Mouse (Mus musculus) hindbrain, postnatal 0 days (tissue): ENCODE results near the gene Tec. TPM values are rescaled to one million over a fixed set of nuclear protein-coding genes. Genes with fewer than 3 reads are reported as not detected.

Experiments
- ATAC-seq: fragments of 200-750 bp; cut with Nextera tagmentation; 2 replicates; pipeline ENCODE4 v1.8.0; 2017; ENCODE audit warnings: mild to moderate bottlenecking, moderate TSS enrichment, moderate library complexity
- DNase-seq: peaks from one replicate; pipeline ENCODE4 v3.0.0-alpha.2; 2015; ENCODE audit warnings: low spot score
- H3K27ac ChIP-seq: fragments of 300-500 bp; sonication (generic); 2 replicates; pipeline ENCODE4 v1.5.1; 2014; ENCODE audit warnings: mild to moderate bottlenecking
- H3K27me3 ChIP-seq: fragments of 300-500 bp; sonication (generic); 2 replicates; pipeline ENCODE4 v1.6.1; 2014; ENCODE audit warnings: low read length, mixed read lengths; ENCODE audit not compliant: insufficient read depth
- H3K36me3 ChIP-seq: fragments of 300-500 bp; sonication (generic); 2 replicates; pipeline ENCODE4 v1.6.1; 2014; ENCODE audit warnings: low read length, mixed read lengths; ENCODE audit not compliant: insufficient read depth
- H3K4me1 ChIP-seq: fragments of 300-500 bp; sonication (generic); 2 replicates; pipeline ENCODE4 v1.6.1; 2014; ENCODE audit warnings: antibody characterized with exemption, low read length, mixed read lengths; ENCODE audit not compliant: insufficient read depth
- H3K4me2 ChIP-seq: fragments of 300-500 bp; sonication (generic); 2 replicates; pipeline ENCODE4 v1.6.1; 2014; ENCODE audit warnings: low read depth, mild to moderate bottlenecking, low read length, moderate library complexity, mixed read lengths
- H3K4me3 ChIP-seq: fragments of 300-500 bp; sonication (generic); 2 replicates; pipeline ENCODE4 v1.5.1; 2014; ENCODE audit warnings: low read length
- H3K9ac ChIP-seq: fragments of 300-500 bp; sonication (generic); replicated peaks from 2 replicates; pipeline ENCODE4 v1.6.1; 2014; ENCODE audit warnings: mild to moderate bottlenecking, low read length, moderate library complexity, mixed read lengths
- H3K9me3 ChIP-seq: fragments of 300-500 bp; sonication (generic); 2 replicates; pipeline ENCODE4 v1.6.1; 2016; ENCODE audit warnings: low read length, mixed read lengths
- CTCF ChIP-seq: IDR thresholded peaks from 2 replicates; pipeline ENCODE4 v1.5.1; 2016; ENCODE audit warnings: antibody characterized with exemption, control low read depth, low read depth
- WGBS: fragments of 180-500 bp; shearing (Covaris S2); extraction: QIAGEN DNeasy Blood & Tissue Kit; methylation state at CpG from one replicate; pipeline ENCODE4 v1.1.7; 2014; 5-methylcytosine and 5-hydroxymethylcytosine counted together
- polyA plus RNA-seq: library from polyadenylated mRNA; unstranded; fragments of >200 nt; fragmentation: Nextera tagmentation; extraction: Ambion mirVana; gene quantifications from 2 replicates; pipeline ENCODE4 v1.2.1, GENCODE M21; 2015
- total RNA-seq: library from RNA; depleted of rRNA; stranded (reverse); fragments of >200 nt; gene quantifications from 2 replicates; pipeline ENCODE4 v1.2.3, GENCODE M21; 2014

Gene Tec
- total and polyA plus RNA-seq, 2 experiments from 2014 or later, result 3.0 to 3.6 TPM

DNA sequence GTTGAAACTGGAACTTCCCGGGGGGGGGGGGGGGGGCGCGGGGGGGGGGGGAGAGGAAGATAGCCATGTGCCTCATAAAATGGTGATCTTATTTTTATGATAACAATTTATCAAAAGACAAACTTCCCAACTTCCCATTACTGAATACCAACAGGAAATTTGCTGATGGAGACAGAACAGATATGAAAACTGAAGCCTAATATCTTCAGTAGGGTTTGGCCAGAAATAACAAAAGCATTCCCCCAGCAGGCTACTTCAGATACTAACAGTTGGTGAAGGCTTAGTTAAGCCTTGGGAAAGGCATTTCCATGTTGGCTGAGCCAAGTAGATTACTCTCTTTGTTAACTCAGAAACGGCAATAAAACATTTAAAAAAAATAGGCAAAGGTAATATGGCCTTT lies 21.6 kb downstream of the Tec start:
- Histone ChIP-seq H3K4me3 (no peak overlapping the region), H3K4me2 (no peak overlapping the region), H3K36me3 (no peaks in the 10 kb centered on the region), H3K9ac (no peak overlapping the region), H3K9me3 (no peaks in the 10 kb centered on the region), H3K27ac (no peak overlapping the region), H3K4me1 (no peaks in the 10 kb centered on the region), H3K27me3 (no peaks in the 10 kb centered on the region)
- ATAC-seq (no peak), DNase-seq (no peak)
- WGBS, result 48% methylated on average over 1 of the region's 4 CpGs
- TF ChIP-seq CTCF, result no peak

- Histone ChIP-seq H3K9me3 (no peaks in the 10 kb centered on the region), H3K4me1 (no peaks in the 10 kb centered on the region), H3K4me2 (0 out of 2 replicates have a peak overlapping the region, but pooled peaks have one; percentile 18), H3K4me3 (no peak overlapping the region), H3K36me3 (no peaks in the 10 kb centered on the region), H3K27ac (peak overlapping the region; percentile 48; the same call in 1 of the 2 replicates), H3K27me3 (no peaks in the 10 kb centered on the region), H3K9ac (no peak overlapping the region)
- ATAC-seq (peak; percentile 92), DNase-seq (peak; percentile 79)
- 43% methylated on average over 9 of the region's 9 CpGs for WGBS
- no peak for TF ChIP-seq CTCF
These were observed 22.2 kb downstream of the Tec start for GRCm38 (mm10) chr5:72845928-72846630.

DNA sequence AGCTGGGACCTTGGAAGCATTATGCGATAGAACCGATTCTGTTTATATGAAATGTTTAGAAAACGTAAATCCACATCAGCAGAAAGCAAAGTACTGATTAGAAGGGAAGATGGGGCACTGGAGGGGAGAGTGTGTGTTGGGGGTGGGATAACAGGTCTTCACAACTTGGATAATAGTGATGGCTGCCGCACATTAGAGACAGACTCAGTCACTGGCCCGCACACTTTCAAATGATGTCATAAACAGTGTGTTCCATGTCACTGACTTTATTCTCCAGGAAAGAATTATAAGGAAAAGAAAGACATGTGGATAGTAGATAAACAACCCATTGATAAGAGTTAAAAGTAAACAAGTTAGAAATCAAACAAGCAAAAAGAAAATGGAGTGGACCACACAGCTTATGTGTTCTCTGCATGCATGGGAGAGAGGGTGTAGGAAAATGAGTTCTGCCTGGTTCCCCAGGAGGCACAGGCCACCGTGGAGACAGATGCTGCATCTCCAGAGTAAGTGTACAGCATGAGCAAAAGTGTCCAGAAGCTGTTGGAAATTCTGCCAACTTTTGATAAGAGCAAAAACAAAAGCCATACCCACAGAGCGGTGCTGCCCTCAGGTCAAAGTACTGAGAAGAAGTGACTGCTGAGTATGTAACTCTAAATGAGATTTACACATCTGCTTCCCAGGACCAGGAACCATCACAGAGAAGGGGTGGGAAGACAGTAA lies 23.3 kb downstream of the Tec start:
- H3K9ac ChIP-seq, result no peak overlapping the region
- DNase-seq (no peak), ATAC-seq (no peak)
- H3K4me1 ChIP-seq, result no peaks in the 10 kb centered on the region
- H3K4me3 ChIP-seq, result no peak overlapping the region
- 74% methylated on average over 7 of the region's 7 CpGs for WGBS
- no peaks in the 10 kb centered on the region for H3K9me3 ChIP-seq
- H3K36me3 ChIP-seq, result no peaks in the 10 kb centered on the region
- TF ChIP-seq CTCF, result no peak
- H3K27ac ChIP-seq, result no peak overlapping the region
- no peaks in the 10 kb centered on the region for H3K27me3 ChIP-seq
- H3K4me2 ChIP-seq, result no peak overlapping the region

DNA sequence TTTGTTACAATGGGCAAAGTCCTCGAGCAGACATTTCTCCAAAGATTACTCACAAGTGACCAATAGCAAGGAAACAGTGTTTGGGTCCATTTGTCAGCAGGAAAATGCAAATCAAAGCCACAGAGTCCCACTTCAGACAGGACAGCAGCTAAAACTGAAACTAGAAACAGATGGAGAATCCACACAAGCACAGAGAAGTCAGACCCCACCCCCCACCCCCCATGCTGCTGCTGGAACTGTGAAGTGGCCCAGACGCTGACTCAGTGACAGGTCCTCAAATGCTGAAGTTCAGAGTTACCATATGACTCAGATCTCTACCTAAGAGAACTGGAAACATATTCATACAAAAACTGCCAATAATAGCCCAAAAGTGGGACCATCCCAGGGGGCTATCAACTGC lies 24.0 kb downstream of the Tec start:
- Histone ChIP-seq H3K4me3 (no peak overlapping the region), H3K9ac (no peak overlapping the region), H3K4me2 (no peak overlapping the region), H3K27me3 (no peaks in the 10 kb centered on the region), H3K27ac (no peak overlapping the region), H3K36me3 (no peaks in the 10 kb centered on the region), H3K9me3 (no peaks in the 10 kb centered on the region), H3K4me1 (no peaks in the 10 kb centered on the region)
- no peak for TF ChIP-seq CTCF
- WGBS, result 45% methylated on average over 2 of the region's 2 CpGs
- DNase-seq (no peak), ATAC-seq (no peak)

- Histone ChIP-seq H3K4me2 (no peak overlapping the region), H3K4me3 (no peak overlapping the region), H3K36me3 (no peaks in the 10 kb centered on the region), H3K9ac (no peak overlapping the region), H3K4me1 (no peaks in the 10 kb centered on the region), H3K9me3 (no peaks in the 10 kb centered on the region), H3K27ac (no peak overlapping the region), H3K27me3 (no peaks in the 10 kb centered on the region)
- TF ChIP-seq CTCF, result no peak
- WGBS, result 90% methylated on average over 3 of the region's 3 CpGs
- ATAC-seq, result no peak
- DNase-seq, result no peak
These were observed 28.6 kb downstream of the Tec start for GRCm38 (mm10) chr5:72839655-72840054.

DNA sequence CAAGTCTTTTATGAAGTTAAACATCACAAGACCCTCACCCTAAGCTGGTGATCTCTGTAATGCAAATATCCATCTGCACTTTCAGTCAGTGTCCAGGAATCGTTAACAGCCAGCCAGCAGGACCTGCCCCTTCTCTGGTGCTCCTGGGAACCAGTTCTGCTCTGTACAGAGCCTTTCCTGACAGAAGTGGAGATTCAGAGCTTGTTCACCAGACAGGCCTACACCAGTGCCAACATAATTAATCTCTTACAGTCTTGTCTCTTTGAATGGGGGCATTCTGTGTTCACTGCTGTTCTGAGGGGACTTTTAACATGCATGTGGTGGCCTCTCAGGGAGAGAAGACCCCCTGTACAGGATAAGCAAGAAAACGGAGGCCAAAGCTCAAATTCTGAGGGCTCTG lies 29.3 kb downstream of the Tec start:
- Histone ChIP-seq H3K4me1 (no peaks in the 10 kb centered on the region), H3K27ac (no peak overlapping the region; the same call in 1 of the 2 replicates), H3K4me2 (no peak overlapping the region), H3K9me3 (no peaks in the 10 kb centered on the region), H3K4me3 (no peak overlapping the region), H3K9ac (no peak overlapping the region), H3K27me3 (no peaks in the 10 kb centered on the region), H3K36me3 (no peaks in the 10 kb centered on the region)
- 38% methylated on average over 2 of the region's 2 CpGs for WGBS
- ATAC-seq (peak; percentile 64; the same call in 1 of the 2 replicates), DNase-seq (no peak)
- no peak for TF ChIP-seq CTCF

- no peak overlapping the region for H3K27ac ChIP-seq
- TF ChIP-seq CTCF, result no peak
- 97% methylated on average over 3 of the region's 3 CpGs for WGBS
- H3K4me2 ChIP-seq, result no peak overlapping the region
- no peaks in the 10 kb centered on the region for H3K9me3 ChIP-seq
- no peaks in the 10 kb centered on the region for H3K27me3 ChIP-seq
- H3K4me1 ChIP-seq, result no peaks in the 10 kb centered on the region; the same call in 1 of the 2 replicates
- no peaks in the 10 kb centered on the region for H3K36me3 ChIP-seq
- ATAC-seq (no peak), DNase-seq (no peak)
- H3K9ac ChIP-seq, result no peak overlapping the region
- H3K4me3 ChIP-seq, result no peak overlapping the region
These were observed 32.6 kb downstream of the Tec start for GRCm38 (mm10) chr5:72835656-72836055.
